Mouse (Mus musculus) cerebellum, postnatal 4 days (tissue): Measurements from ENCODE around the gene Sytl1.
A peak's percentile ranks its signal among the peaks of the same experiment; 100 is the strongest.

ENCODE experiments used
- DNase-seq, 2 experiments: peaks; one replicate each; pipeline ENCODE4 v3.0.0; 2022; ENCODE audit warnings: low spot score in 2 of 2, mixed read lengths in 1 of 2

The Sytl1 gene

DNA sequence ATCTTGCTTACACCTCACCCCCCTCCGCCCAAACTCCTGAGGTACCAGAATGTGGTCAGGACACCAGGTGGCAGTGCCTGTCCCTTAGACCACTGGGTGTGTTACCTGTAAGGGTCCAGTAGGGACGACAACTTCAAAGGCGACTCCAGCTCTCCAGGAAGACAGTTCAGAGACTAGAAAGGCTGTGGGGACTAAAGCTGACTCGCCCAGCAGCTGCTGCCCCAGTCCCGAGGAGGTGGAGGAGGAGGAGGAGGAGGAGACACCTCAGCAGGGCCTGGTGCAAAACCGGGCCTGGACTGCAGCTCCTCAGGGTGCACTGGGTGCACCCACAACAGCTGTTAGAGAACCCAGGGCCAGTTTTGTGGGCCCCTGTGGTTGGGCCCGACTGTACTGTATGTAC lies at the start of gene Sytl1:
TSS of gene Sytl1 (minus strand) at position 232 of the 400 bp plus-strand sequence.
- no peak for DNase-seq

DNA sequence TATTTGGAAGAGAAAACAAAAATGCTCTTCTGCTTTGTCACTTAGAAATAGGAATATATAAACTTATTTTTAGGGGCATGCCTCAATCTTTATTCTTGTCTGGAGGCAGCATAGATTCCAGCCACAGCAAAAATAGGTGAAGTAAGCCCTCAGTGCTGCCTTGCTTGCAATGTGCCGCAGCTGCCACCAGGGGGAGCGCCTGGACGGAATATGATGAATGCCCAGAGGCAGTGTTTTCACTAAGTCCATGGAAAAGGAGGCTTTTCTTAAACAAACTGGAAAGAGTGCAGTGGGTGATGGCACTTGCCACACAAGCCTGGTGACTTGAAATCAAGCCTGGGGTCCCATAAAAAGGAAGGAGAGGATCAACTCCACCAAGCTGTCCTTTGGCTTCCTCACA lies 47.0 kb upstream of the Sytl1 start:
- peak; percentile 88 to 92 for DNase-seq

DNA sequence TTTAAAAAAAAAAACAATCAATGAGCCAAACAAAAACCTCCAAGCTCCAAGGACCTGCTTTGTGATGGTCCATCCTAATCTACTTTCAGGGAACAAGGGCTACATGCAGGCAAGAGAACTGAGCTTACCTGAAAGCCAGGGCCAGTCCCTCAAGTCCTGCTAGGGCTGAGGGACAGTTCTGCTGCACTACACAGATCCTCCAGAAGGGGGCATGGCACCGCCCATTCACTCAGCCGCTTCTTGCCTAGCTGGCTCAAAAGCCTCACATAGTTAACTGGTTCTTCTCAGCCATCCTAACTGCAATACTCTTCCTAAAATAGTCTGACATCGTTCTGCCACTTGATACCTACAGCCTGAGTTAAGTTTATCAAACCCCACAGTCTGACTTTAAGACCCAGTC lies 44.4 kb upstream of the Sytl1 start:
- peak in 1 of 2 experiments; percentile 63 for DNase-seq

- DNase-seq, result no peak
These were observed 42.9 kb upstream of the Sytl1 start for GRCm38 (mm10) chr4:133305825-133306224.

DNA sequence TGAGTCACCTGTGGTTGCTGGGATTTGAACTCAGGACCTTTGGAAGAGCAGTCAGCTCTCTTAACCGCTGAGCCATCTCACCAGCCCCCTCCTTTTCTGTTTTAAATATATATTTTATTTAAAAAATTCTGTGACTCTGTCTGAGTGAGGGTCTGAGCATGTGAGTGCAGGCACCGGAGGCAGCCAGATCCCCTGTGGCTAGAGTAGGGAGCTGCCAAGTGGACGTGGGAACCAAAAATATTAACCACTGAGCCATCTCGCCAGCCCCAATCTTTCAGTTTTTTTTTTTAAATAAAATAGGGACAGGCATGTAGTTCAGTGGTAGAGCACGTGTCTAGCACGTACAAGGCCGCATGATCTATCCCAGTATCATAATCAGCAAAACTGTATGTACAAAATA lies 41.9 kb upstream of the Sytl1 start:
- no peak for DNase-seq

DNA sequence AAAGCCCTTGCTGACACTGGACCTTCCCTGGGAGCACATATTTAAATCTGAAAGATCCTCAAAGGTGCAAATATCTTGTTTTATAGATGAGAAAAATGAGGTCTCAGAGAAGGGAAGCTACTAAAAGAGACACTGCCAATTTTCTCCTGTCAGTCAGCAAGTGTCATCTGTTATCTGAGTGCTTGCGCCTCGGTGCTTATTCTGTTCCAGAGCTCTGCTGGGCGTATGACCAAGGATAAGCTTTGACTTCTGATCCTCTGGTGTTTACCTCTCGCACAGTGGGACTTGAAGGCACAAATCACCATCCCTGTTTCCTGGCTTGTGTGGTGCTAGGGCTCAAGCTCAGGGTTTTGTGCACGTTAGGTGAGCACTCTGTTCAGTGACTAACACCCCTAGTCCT lies 39.8 kb upstream of the Sytl1 start:
- no peak for DNase-seq

- DNase-seq, result peak; percentile 72 to 91
These were observed 38.9 kb upstream of the Sytl1 start for GRCm38 (mm10) chr4:133301802-133302201.

- DNase-seq, result no peak
These were observed 37.5 kb upstream of the Sytl1 start for GRCm38 (mm10) chr4:133300421-133300820.

DNA sequence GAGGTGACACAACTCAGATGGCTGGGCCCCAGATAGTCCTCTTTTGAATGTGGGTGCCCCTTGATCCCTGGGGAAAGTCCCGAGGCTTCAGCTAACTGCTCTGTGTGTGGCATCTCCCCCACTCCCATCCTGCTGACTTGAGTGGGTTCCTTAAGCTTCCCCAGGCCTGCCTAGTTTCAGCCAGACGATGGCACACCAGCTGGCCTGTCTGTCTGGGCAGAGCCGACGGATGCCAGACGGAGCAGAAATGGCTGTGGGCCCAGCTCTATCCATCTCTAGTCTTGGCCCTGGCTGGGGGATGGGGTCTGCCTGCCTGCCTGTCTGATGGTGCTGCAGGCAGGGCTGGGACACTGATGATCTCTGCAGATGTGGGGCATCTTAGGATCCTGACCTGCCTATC lies 36.8 kb upstream of the Sytl1 start:
- DNase-seq, result peak in 1 of 2 experiments; percentile 85

GRCm38 (mm10) chr4:133298516-133299365 lies 35.8 kb upstream of the Sytl1 start:
- peak; percentile 56 to 82 for DNase-seq

DNA sequence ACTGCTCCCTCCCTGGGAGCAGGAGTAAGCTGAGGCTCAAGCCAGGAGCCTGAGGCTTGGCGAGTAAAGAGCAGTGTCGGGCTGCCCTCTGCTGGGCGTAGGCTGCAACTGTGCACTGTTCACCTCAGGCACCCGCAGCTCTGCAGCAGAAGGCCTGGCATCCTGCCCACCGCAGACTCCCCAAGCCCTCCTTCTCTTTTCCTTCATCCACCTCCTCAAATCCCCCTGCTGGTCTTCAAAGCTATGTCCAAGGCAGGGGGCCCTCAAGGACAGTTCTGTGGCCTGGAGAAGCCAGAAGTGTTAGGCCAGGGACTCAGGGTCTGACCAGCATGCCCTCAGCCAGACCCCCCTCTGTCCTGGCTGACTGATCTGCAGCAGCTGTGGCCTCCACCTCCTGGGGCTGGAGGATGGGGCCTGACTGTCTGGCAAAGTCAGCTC lies 34.9 kb upstream of the Sytl1 start:
- peak; percentile 85 to 96 for DNase-seq

GRCm38 (mm10) chr4:133297360-133297759 lies 34.4 kb upstream of the Sytl1 start:
- DNase-seq, result no peak

DNA sequence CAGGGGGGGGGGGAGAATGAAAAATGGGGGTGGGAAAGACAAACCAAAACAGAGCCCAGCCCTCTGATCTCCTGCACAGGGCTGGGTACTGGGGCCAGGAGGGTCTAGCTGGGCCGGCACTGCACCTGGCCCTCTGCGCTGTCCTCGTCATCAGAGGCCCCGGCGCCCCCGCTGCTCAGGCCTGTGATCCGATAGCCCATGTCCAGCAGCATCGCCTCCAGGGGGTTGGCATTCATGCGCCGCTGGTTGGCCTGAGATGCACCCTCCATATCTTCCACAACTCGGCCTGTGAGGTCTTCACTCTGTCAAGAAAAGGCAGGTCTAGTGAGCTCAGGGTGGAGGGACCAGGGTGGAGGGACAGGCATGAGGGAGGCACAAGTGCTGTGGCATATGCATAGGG lies 31.2 kb upstream of the Sytl1 start:
- no peak for DNase-seq

GRCm38 (mm10) chr4:133292901-133293843 lies 30.3 kb upstream of the Sytl1 start:
- DNase-seq, result no peak

- no peak for DNase-seq
These were observed 29.5 kb upstream of the Sytl1 start for GRCm38 (mm10) chr4:133292405-133292804.

DNA sequence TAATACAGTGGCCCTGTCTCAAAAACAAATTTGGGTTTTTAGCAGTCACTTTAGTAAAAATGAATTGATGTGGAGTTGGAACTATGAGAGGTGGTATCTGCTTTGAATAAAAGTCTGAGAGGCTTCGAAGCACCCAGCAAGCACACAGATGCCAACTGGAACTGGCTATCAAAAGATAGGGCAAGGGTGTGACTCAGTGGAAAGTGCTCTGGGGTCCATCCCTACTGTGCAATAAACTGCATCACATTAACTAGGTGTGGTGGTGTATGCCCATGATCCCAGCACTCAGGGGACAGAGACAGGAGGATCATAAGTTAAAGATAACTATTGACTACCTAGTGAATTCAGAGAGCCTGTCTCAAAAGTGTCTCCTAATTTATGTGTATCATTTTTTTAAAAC lies 28.3 kb upstream of the Sytl1 start:
- DNase-seq, result no peak

DNA sequence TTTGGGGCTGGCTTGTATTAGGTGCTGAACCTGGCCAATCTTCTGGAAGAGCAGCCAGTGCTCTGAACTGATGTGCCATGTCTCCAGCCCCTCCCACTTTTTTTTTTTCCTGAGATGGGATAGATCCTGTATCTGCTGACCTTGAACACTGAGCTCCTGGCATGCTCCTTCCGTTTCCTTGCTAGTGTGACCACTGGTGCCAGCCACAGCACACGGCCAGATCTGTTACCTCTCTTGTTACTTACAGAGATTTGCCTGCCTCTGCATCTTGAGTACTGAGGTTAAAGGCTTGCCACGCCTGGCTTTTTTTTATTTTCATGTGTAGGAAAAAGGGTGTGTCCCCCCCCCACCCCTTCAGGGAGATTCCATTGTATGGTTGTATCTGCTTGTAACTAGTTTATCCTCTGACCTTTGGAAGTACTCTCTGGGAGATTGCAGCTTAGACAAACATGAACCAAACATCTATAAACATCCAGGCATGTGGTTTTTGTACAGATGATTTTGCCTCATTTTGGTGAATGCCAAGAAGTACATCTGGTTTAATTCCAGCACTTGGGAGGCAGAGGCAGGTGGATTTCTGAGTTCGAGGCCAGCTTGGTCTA lies 23.7 kb upstream of the Sytl1 start:
- no peak for DNase-seq

DNA sequence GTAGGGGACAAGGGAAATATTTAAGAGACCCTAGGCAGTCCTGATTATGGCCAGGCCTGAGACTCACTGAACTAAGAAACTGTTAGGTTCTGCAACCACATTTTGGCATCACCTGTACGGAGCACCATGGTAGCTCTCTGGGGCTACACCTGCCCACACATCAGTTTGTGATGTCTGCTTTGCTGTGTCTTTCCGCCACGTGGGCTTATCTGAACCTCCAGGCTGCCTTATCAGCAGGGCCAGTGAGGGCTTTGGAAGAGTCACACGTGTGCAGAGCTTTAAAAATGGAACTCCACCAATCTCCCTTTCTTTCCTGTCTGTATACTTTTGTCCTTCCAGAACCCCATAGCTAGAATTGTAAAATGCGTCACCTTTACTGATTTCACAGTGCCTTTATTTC lies 23.0 kb upstream of the Sytl1 start:
- no peak for DNase-seq

GRCm38 (mm10) chr4:133285299-133285698 lies 22.4 kb upstream of the Sytl1 start:
- DNase-seq, result no peak

DNA sequence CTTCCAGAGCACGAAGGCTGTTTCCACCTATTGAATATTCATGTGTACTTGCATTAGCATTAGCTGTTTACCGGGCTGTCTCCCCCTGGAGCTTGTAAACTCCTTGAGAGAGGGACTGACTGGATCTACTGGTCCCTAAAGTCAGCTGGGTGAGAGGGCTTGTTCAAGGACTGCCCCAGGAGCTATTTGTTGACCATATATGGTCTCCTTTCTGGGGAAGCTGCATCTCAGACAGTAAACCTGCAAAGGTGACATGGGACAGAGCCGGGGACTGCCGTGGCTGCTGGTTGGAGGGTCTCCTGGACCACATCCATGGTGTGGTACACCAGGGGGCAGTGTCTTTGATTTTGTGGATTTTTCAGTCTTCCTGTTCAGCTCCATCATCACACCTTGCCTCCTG lies 19.7 kb upstream of the Sytl1 start:
- DNase-seq, result no peak

GRCm38 (mm10) chr4:133281951-133282481 lies 19.1 kb upstream of the Sytl1 start:
- peak in 1 of 2 experiments; percentile 51 for DNase-seq

DNA sequence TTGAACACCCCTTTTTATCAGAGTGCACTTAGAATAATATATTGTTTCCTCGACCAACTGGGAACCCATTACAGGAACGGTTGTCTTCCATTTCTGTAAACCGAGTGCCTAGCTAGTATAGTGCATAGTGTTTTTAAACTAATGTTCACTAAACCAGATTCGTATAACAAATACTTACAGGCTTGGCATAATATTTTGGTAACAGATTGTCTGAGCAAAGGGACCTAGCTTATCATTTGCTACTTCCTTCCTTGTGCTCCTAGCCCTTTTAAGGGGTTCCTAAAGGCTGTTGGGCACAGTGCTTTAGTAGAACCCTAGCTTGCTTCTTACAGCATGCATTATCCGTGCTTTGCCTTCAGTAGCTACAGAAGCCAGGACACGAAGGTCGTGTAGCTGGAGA lies 18.6 kb upstream of the Sytl1 start:
- DNase-seq, result no peak
